Mouse (Mus musculus) left cerebral cortex, adult 9 months (tissue): ENCODE results near the gene Rpl5.

ENCODE experiments used
- DNase-seq, 2 experiments: peaks; one replicate each; pipeline ENCODE4 v3.0.0; 2022; ENCODE audit warnings: low spot score in 2 of 2

The Rpl5 gene

GRCm38 (mm10) chr5:107942941-107943340 is 42.6 kb downstream of the Rpl5 start:
- DNase-seq: no peak

GRCm38 (mm10) chr5:107943526-107943925 is 43.2 kb downstream of the Rpl5 start:
- DNase-seq: no peak

GRCm38 (mm10) chr5:107946475-107946874 is 46.2 kb downstream of the Rpl5 start:
- DNase-seq: no peak

GRCm38 (mm10) chr5:107947548-107947947 is 47.2 kb downstream of the Rpl5 start:
- no peak for DNase-seq

GRCm38 (mm10) chr5:107948899-107949298 is 48.6 kb downstream of the Rpl5 start:
- DNase-seq: no peak

- DNase-seq: no peak
Observed at GRCm38 (mm10) chr5:107949607-107950006, 49.3 kb downstream of the Rpl5 start.

- DNase-seq: no peak
Observed at GRCm38 (mm10) chr5:107950643-107951042, 50.3 kb downstream of the Rpl5 start.
